Mouse (Mus musculus) hindbrain, embryonic 10.5 days (tissue): Measurements from ENCODE around the gene Ctla2a. TPM values are rescaled to one million over a fixed set of nuclear protein-coding genes. Genes with fewer than 3 reads are reported as not detected.

Source experiments
- polyA plus RNA-seq: library from polyadenylated mRNA; unstranded; fragments of >200 nt; fragmentation: Nextera tagmentation; extraction: Ambion mirVana; gene quantifications from 2 replicates; pipeline ENCODE4 v1.2.1, GENCODE M21; 2016

The Ctla2a gene
- polyA plus RNA-seq, 1 experiment from 2014 or later: 13.7 TPM

Other genes with a start within 250 kb of the Ctla2a start
- gene BC051665, start 150.3 kb downstream of the Ctla2a start, polyA plus RNA-seq: not detected in 2 replicates
- gene Ctsll3, start 133.8 kb downstream of the Ctla2a start, polyA plus RNA-seq: not detected in 2 replicates
- gene 4930486L24Rik, start 72.2 kb downstream of the Ctla2a start, polyA plus RNA-seq: 0.11 TPM in 1 of 2 replicates, not detected in the other
- 0.24 TPM in 1 of 2 replicates, not detected in the other for gene Gm49392, start 39.7 kb downstream of the Ctla2a start, polyA plus RNA-seq
- gene Ctla2b, start 39.2 kb downstream of the Ctla2a start, polyA plus RNA-seq: 1.3 and 2.2 TPM in 2 replicates
- gene Tpbpb, start 31.7 kb downstream of the Ctla2a start, polyA plus RNA-seq: not detected in 2 replicates
- gene Gm49393, start 1.0 kb downstream of the Ctla2a start, polyA plus RNA-seq: not detected in 2 replicates
- 1.1 and 1.8 TPM in 2 replicates for gene Gm49391, start 54 bp downstream of the Ctla2a start, polyA plus RNA-seq
- gene Tpbpa, start 5.4 kb upstream of the Ctla2a start, polyA plus RNA-seq: not detected in 2 replicates
- gene Ctsj, start 69.3 kb upstream of the Ctla2a start, polyA plus RNA-seq: not detected in 2 replicates
- gene Ctsq, start 104.0 kb upstream of the Ctla2a start, polyA plus RNA-seq: not detected in 2 replicates
- not detected in 2 replicates for gene Ctsr, start 227.6 kb upstream of the Ctla2a start, polyA plus RNA-seq